Mouse (Mus musculus) myocyte (in vitro differentiated cells): ENCODE data around the gene Irgm2. TPM values are rescaled to one million over a fixed set of nuclear protein-coding genes. Genes with fewer than 3 reads are reported as not detected.
"Not testable (repeated sequence)": the region's sequence is repeated elsewhere in the genome, so short reads cannot be mapped to it uniquely, and the experiment has no call there.

ENCODE experiments used
- H3K27me3 ChIP-seq: one replicate; pipeline ENCODE4 v1.6.1; 2011; ENCODE audit not compliant: control insufficient read depth, insufficient read depth, insufficient read length
- H3K36me3 ChIP-seq: one replicate; pipeline ENCODE4 v1.6.1; 2011; ENCODE audit not compliant: control insufficient read depth, insufficient read depth
- H3K4me2 ChIP-seq: one replicate; pipeline ENCODE4 v1.6.1; 2011; ENCODE audit warnings: low read depth, control low read depth
- H3K4me3 ChIP-seq: one replicate; pipeline ENCODE4 v1.5.1; 2011; ENCODE audit warnings: mild to moderate bottlenecking, control low read depth, moderate library complexity
- H3K79me2 ChIP-seq: one replicate; pipeline ENCODE4 v1.6.1; 2011; ENCODE audit not compliant: control insufficient read depth, insufficient read depth
- H3ac ChIP-seq: one replicate; pipeline ENCODE4 v1.6.1; 2011; ENCODE audit not compliant: control insufficient read depth, insufficient read length
- CEBPB ChIP-seq: IDR thresholded peaks from 2 replicates; pipeline ENCODE4 v1.6.1; 2011; ENCODE audit warnings: mild to moderate bottlenecking, moderate library complexity; ENCODE audit not compliant: poor library complexity, insufficient read depth, severe bottlenecking
- E2F4 ChIP-seq: IDR thresholded peaks from one replicate; pipeline ENCODE4 v1.6.1; 2011; ENCODE audit warnings: mild to moderate bottlenecking, control low read depth, moderate library complexity; ENCODE audit not compliant: insufficient read depth
- MAX ChIP-seq: IDR thresholded peaks from one replicate; pipeline ENCODE4 v1.6.1; 2011; ENCODE audit warnings: low read depth, mild to moderate bottlenecking, control low read depth
- MYOD1 ChIP-seq, 3 experiments: IDR thresholded peaks; one replicate each; pipeline ENCODE4 v1.6.1; 2011; ENCODE audit warnings: control low read depth in 2 of 3, low read depth in 2 of 3, mild to moderate bottlenecking in 2 of 3, moderate library complexity in 1 of 3; ENCODE audit not compliant: insufficient read length in 2 of 3, control insufficient read depth in 1 of 3
- MYOG ChIP-seq, 3 experiments: IDR thresholded peaks; one replicate each; pipeline ENCODE4 v1.6.1; 2011; ENCODE audit warnings: control low read depth in 2 of 3, low read depth in 2 of 3, mild to moderate bottlenecking in 2 of 3; ENCODE audit not compliant: insufficient read length in 2 of 3, control insufficient read depth in 1 of 3, insufficient read depth in 1 of 3
- POLR2A ChIP-seq: IDR thresholded peaks from one replicate; pipeline ENCODE4 v1.6.1; 2011; ENCODE audit warnings: low read depth, mild to moderate bottlenecking, control low read depth, moderate library complexity; ENCODE audit not compliant: insufficient read length
- POLR2AphosphoS2 ChIP-seq: IDR thresholded peaks from one replicate; pipeline ENCODE4 v1.6.1; 2011; ENCODE audit warnings: low read depth, control low read depth; ENCODE audit not compliant: insufficient read length
- REST ChIP-seq: IDR thresholded peaks from one replicate; pipeline ENCODE4 v1.6.1; 2011; ENCODE audit warnings: mild to moderate bottlenecking, control low read depth, moderate library complexity; ENCODE audit not compliant: insufficient read depth, insufficient read length
- SRF ChIP-seq: IDR thresholded peaks from one replicate; pipeline ENCODE4 v1.6.1; 2011; ENCODE audit warnings: low read depth; ENCODE audit not compliant: control insufficient read depth, insufficient read length
- TCF12 ChIP-seq: IDR thresholded peaks from one replicate; pipeline ENCODE4 v1.6.1; 2011; ENCODE audit warnings: mild to moderate bottlenecking, control low read depth; ENCODE audit not compliant: poor library complexity, insufficient read depth, severe bottlenecking
- TCF3 ChIP-seq: IDR thresholded peaks from one replicate; pipeline ENCODE4 v1.6.1; 2011; ENCODE audit warnings: low read depth, control low read depth; ENCODE audit not compliant: insufficient read length
- USF1 ChIP-seq: IDR thresholded peaks from one replicate; pipeline ENCODE4 v1.6.1; 2011; ENCODE audit warnings: low read depth, mild to moderate bottlenecking, control low read depth, moderate library complexity
- polyA plus RNA-seq: library from polyadenylated mRNA; unstranded; fragments of >200 nt; fragmentation: generic; extraction: Trizol; gene quantifications from one replicate; pipeline ENCODE4 v1.2.1, GENCODE M21; 2012; ENCODE audit warnings: missing spikeins

Gene Irgm2
- polyA plus RNA-seq, 1 experiment: 0.77 TPM

DNA sequence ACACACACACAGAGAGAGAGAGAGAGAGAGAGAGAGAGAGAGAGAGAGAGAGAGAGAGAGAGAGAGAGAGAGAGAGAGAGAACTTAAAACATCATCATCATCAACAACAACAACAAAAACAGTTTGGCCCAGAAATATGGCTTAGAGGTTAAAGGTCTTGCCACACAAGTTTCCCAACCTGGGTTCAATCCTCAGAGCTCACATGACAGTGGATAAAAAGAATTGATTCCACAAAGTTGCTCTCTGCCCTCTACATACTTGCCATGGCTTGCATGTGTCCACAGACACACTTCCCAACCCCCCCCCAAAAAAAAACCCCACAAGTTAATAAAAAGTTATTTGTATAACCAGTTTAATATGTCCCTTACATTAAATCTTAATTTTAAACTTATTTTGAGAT lies 27.0 kb downstream of the Irgm2 start:
- Histone ChIP-seq H3K27me3 (peaks cover 9% of the 10 kb centered on the region), H3K4me3 (no peak overlapping the region), H3ac (no peak overlapping the region), H3K4me2 (no peak overlapping the region), H3K79me2 (no peaks in the 10 kb centered on the region), H3K36me3 (no peaks in the 10 kb centered on the region)
- TF ChIP-seq POLR2A (no peak), USF1 (no peak), REST (no peak), E2F4 (no peak), POLR2AphosphoS2 (no peak), TCF3 (no peak), SRF (no peak), MYOG (IDR thresholded peaks at IDR 0.05; ENCODE audit: control insufficient read depth in 1 of 3, insufficient read depth in 1 of 3, insufficient read length in 2 of 3, low read depth in 2 of 3) (no peak), TCF12 (no peak), MAX (no peak), MYOD1 (IDR thresholded peaks at IDR 0.05; ENCODE audit: control insufficient read depth in 1 of 3, insufficient read length in 2 of 3, low read depth in 2 of 3) (no peak), CEBPB (no peak)

DNA sequence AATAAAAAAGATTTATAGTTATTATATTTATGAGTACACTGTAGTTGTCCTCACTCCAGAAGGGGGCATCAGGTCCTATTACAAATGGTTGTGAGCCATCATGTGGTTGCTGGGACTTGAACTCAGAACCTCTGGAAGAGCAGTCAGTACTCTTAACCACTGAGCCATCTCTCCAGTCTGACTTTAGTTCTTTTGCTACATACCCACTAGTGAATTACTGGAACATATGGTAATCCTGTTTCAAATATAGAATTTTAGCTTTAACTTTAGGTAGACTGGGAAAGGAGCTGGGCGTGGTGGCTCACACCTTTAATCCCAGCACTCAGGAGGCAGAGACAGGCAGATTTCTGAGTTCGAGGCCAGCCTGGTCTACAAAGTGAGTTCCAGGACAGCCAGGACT lies 28.6 kb downstream of the Irgm2 start:
- H3K27me3 ChIP-seq: peaks cover 18% of the 10 kb centered on the region
- not testable (repeated sequence) for H3K4me3 ChIP-seq, H3ac ChIP-seq, H3K4me2 ChIP-seq, H3K36me3 ChIP-seq, H3K79me2 ChIP-seq

DNA sequence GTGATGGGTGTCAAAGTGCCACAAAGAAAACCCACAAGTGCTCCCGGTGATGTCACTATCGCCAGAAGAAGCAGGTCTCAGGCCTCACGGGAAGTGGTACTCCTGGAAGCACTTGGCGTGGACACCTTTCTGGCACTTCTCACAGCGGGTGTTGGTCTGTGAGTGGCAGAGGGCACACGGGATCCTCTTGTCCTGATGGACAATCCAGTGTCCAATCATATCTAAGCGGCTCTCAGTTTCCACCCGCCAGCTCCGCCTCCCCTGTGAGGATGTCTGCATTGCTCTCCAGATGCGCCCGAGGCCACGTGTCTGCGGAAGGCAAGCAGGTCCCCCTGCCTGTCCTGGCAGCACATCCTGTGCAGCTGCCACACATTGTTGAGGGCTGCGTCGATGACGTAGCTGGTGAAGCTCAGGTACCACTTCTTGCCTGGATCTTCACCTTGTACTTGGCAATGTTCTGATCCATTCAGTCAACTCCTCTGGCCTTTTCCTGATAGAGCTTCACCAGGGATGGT lies 31.0 kb downstream of the Irgm2 start:
- H3K4me2 ChIP-seq: no peak overlapping the region
- H3K4me3 ChIP-seq: no peak overlapping the region
- no peaks in the 10 kb centered on the region for H3K36me3 ChIP-seq
- H3ac ChIP-seq: no peak overlapping the region
- TF ChIP-seq POLR2A: no peak
- H3K79me2 ChIP-seq: no peaks in the 10 kb centered on the region
- peaks cover 18% of the 10 kb centered on the region for H3K27me3 ChIP-seq

DNA sequence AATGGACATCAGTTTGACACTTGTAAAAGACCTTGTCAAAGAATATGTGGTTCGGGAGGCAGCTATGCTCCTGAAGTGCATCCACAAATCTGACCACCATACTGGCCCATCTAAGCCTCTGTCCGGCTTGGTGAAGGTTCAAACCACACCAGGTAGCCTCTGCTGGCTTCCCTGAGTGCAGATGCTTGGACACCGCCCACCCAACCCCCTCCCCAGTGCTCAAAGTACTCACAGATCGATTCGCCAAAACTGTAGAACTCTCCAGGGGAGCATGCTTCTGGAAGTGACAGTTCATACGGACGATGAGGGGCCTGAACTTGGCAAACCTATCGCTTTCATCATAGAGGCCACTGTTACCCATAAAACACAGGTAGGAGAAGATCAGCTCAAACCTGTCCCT lies 31.7 kb downstream of the Irgm2 start:
- Histone ChIP-seq H3K79me2 (no peaks in the 10 kb centered on the region), H3K36me3 (no peaks in the 10 kb centered on the region), H3K4me3 (no peak overlapping the region), H3ac (no peak overlapping the region), H3K27me3 (peaks cover 18% of the 10 kb centered on the region), H3K4me2 (no peak overlapping the region)
- no peak for TF ChIP-seq POLR2AphosphoS2
- no peak for TF ChIP-seq REST
- TF ChIP-seq USF1: no peak
- TF ChIP-seq MAX: no peak
- TF ChIP-seq TCF12: no peak
- no peak for TF ChIP-seq MYOD1 (IDR thresholded peaks at IDR 0.05; ENCODE audit: control insufficient read depth in 1 of 3, insufficient read length in 2 of 3, low read depth in 2 of 3)
- TF ChIP-seq POLR2A: no peak
- no peak for TF ChIP-seq E2F4
- TF ChIP-seq TCF3: no peak

DNA sequence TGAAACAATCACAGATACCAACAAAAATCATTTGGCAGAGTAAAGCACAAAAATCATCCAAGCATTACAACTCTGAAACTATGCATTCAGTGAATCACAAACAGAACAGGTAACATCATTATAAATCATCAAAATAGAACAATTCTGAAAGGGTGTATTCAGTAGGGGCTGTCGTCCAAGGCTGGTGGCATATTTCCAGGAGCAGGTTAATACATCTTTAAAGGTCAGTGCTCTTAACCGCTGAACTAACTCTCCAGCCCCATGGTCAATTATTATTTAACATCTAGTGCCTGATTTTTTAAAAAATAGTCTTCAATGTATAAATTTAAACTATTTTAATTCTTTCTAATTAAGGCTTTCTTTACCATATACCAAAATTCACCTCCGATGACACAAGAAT lies 35.1 kb downstream of the Irgm2 start:
- peaks cover 18% of the 10 kb centered on the region for H3K27me3 ChIP-seq
- not testable (repeated sequence) for H3K4me2 ChIP-seq, H3K79me2 ChIP-seq, H3K36me3 ChIP-seq, H3ac ChIP-seq, H3K4me3 ChIP-seq

DNA sequence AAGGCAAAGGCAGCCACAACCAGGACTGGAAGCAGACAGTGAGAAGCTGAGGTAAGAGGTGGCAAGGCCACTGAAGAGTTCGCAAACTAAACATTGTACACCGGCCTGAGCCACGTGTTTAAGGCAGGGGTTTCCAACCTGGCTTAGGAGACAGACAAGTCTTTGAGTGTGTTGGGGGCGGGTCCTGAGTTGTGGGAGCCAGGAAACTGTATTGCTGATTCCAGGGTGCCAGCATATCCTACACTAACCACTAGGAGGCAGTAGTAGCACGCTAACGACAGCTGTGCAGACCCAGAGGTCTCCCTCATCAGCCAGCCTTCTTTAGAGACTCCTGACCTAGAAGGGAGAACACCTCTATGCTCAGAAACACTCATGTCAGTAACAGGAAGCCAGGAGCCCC lies 35.7 kb downstream of the Irgm2 start:
- no peak overlapping the region for H3ac ChIP-seq
- TF ChIP-seq TCF12 (no peak), TCF3 (no peak), SRF (no peak), REST (no peak), POLR2AphosphoS2 (no peak), POLR2A (no peak), MYOD1 (IDR thresholded peaks at IDR 0.05; ENCODE audit: control insufficient read depth in 1 of 3, insufficient read length in 2 of 3, low read depth in 2 of 3) (no peak), MYOG (IDR thresholded peaks at IDR 0.05; ENCODE audit: control insufficient read depth in 1 of 3, insufficient read depth in 1 of 3, insufficient read length in 2 of 3, low read depth in 2 of 3) (no peak), USF1 (no peak), MAX (no peak), E2F4 (no peak), CEBPB (no peak)
- H3K36me3 ChIP-seq: no peaks in the 10 kb centered on the region
- no peak overlapping the region for H3K4me2 ChIP-seq
- peaks cover 18% of the 10 kb centered on the region for H3K27me3 ChIP-seq
- no peaks in the 10 kb centered on the region for H3K79me2 ChIP-seq
- no peak overlapping the region for H3K4me3 ChIP-seq
